Mouse (Mus musculus) hindlimb bud, embryonic 11.5 days (tissue): ENCODE measurements at regions not wholly inside any gene's neighbourhood (a gene's known extent, or its start where the extent isn't known, plus 50 kb on each side); places are given as distances from the start of the nearest gene placed in this dataset.
A peak's percentile ranks its signal among the peaks of the same experiment; 100 is the strongest.
"Not testable (repeated sequence)": the region's sequence is repeated elsewhere in the genome, so short reads cannot be mapped to it uniquely, and the experiment has no call there.

ENCODE experiments used
- DNase-seq: peaks from one replicate; pipeline ENCODE4 v3.0.0-alpha.2; 2012; ENCODE audit warnings: low read depth, low spot score; ENCODE audit errors: extremely low spot score

DNA sequence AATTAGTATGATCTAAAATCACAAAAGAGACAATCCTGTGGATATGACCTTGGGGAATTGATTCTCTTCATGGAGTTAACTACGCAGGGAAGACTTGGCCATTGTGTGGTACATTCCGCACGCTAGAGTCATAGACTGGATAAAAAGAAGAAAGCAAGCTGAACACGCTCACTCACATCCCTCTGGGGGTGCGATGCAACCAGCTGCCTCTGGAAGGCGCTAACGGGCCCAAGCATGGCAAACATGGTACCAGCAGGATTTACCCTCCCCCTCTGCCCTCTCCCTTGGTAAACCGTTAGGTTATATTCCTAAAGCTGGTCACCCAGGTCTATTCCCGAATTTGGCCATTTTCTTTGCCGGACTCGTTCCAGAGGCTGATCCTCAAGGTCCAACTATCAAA, 102.2 kb upstream of the Dazl start:
- no peak for DNase-seq

DNA sequence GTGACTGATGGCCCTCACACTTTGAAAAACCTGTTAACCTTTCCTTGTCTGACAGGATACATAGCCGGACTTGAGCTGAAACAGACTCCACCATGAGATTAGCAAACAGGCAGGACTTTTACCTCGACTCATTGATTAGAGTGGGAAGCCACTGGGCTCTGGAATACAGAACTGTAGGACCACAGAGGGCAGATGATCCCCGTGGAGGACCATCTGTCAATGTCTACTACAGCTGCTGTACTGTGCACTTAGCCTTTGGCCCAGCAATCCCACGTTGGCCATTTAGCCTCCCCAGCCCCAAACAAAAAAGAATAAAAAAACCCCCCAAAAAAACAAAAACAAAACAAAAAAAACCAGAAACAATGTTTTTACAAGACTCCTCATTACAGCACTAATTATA, 103.9 kb upstream of the Dazl start:
- no peak for DNase-seq

DNA sequence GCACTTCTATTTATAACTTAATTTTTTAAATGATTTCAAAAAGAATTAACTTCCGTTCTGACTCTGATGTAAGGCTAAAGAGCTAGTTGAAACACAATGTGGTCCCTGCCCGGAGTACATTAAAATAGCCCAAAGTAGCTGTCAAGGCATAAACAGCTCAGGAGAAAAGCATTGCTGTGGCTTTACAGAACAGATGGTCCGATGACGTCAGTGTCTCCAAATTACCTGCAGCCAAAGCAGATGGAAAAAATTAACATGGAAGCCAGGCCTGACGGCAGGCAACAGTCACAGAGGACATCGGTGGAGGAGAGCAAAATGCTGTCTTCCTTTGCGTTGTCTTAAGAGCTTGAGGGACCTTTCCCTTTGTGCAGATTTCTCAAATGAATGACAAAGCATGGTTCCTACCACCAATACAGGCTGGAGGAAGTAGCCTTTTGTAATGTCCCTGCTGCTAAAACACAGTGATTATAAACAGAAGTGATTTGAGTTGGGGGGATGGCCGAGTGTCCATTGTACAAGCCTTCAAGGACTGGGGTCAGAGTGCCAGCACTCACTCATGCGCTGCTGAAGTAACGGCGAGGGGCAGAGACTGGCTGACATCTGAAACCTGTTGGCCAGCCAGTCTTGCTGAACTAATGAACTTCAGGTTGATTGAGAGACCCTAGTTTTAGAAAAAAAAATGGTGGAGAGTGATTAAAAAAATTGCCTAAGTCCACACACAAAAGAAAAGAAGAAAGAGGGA, 101.8 kb upstream of the Plcl2 start:
- DNase-seq, result peak; percentile 91

DNA sequence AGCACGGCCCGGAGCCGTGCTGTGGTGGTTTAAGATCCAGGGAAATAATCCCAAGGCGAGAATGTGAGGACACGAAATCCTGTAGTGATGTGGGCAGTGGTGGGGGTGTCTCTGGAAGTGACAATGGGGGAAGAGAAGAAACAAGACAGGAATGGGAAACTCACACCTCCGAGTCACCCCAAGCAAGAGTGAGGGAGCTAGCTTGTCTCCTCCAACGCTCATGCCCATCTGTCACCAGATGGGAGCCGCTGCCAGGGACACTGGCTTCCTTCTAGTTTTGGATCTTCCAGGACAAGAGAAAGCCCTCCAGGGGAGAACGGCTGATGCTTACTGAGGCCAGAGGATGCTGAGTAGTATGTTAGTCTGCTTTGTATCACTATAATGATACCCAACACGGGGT, 100.6 kb upstream of the Plcl2 start:
- DNase-seq, result no peak

DNA sequence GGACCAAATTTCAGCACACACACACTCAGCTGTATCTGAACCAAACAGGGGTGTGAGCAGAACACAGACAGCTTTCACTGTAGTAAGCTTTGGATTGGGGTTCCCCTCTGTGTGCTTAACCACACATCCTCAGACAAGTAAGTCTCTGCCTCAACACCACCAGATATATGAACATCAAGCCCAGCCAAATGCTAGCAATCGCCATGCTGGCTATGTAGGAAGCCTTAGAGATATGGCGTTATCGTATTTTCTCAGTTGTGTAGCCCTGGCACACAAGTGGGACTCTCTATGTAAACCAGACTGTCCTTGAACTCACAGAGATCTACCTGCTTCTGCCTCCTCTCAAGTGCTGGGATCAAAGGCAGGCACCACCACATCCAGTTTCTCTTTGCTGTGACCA, 99.9 kb upstream of the Plcl2 start:
- DNase-seq, result no peak

DNA sequence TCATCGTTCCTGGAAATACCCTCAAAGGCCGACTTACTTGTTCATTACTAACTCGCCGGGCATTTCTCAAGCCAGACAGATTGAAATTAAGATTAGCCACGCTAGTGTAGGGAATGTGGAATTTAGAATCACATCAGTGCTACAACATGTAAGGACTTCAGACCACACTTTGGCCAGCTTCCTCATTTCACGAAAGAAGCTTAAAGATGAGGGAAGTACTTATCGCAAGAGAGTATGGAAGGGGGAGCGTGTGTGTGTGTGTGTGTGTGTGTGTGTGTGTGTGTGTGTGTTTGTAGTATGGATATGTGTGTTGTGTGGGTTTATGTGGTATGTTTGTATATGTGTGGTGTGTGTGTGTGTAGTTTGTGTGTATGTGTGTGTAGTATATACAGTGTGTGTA, 99.3 kb upstream of the Plcl2 start:
- DNase-seq, result no peak

DNA sequence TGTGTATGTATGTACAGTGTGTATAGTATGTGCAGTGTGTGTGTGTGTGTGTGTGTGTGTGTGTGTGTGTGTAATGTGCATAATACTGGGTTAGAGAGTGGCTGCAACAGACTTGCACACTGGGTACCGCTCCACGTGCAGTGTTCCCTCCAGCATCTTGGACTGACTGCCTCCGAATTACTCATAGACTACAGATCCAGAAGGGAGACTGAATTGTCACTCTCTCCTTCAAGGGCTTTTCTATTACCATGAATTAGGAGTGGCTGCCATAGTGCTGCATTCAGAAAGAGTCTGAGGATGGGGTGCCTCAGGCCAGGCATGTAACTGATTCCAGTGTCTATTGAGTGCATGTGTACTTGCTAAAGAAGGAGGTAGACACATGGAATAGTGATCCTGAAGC, 98.9 kb upstream of the Plcl2 start:
- DNase-seq, result no peak

DNA sequence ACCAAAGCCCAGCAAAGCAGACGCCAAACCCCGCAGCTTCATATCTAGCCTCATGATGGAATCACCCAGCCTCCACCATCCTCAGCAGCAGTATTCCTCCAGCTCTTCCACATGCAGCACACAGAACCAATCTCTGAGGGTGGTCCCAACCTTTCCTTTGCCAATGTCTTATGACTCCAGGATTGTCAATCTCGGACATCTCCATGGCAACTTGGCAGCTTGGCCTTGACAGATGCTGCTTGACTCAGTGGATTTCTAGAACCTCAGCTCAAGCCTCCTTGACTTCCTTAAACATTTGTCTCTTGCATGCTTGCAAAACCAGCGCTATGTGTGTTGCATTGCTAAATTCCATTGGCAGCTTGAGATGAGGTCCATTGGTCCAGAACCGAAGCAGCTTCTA, 96.8 kb upstream of the Plcl2 start:
- no peak for DNase-seq

DNA sequence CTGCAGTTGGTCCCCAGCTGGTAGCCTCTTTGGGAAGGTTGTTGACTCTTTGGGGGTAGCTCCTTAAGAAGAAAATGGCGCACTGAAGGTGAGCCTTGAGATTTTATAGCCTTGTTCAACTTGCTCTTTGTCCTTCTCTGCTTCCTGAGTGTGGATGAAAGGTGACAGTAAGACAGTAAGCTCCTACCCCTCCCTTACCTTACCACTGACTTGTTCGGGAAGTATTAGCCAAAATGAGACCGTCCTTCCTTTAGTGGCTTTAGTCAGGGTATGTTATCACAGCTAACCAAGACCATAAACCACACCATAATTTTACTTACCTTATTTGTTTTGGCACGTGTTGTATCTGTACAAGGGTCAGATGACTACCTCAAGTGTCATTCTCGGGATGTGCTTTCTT, 95.3 kb upstream of the Plcl2 start:
- no peak for DNase-seq

DNA sequence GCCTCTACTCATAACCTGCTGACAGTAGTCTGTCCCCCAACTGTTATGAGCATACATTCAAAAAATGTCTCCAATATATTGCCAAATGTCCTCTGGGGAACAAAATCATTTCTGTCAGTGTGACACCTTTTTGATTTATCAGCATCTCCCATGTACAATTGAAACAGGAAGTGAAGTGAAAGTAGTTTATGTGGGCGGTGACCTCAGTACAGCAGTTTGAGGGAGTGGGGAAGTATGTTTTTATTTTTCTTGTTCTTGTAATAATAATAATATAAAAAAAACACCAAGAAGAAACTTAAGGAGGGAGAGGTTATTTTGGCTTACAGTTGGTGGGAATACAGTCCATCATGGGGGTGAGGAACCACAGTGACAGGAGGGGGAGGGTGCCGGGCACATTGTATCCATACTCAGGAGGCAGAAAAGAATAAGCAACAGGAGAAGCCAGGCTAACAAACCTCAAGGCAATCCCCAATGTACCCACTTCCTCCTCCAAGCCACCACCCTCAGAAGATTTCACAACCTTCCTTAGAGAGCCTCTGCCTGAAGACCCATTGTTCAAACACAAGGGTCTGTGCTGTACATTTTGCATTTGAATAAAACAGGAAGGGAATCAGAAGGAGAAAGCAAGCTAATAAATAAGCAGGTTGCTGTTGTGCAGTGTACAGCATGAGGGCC, 93.7 kb upstream of the Plcl2 start:
- DNase-seq, result no peak

DNA sequence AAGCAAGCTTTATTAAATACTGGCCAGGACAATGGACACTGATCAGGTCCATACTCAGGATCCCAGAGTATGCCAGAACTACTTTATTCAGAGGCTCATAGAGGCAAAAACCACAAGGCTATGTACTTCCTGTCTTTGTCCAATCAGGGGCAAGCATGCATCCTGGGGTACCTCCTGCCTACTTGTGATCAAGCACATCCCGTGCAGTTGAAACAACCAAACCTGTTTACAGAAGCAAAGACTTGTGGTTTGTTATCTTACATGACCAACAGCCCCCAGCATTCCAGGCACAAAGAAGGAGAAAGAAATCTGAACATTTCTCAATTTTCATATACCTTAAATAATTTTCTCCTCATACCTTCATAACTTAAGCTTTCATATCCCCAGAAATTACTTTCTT, 93.1 kb upstream of the Plcl2 start:
- DNase-seq, result no peak

DNA sequence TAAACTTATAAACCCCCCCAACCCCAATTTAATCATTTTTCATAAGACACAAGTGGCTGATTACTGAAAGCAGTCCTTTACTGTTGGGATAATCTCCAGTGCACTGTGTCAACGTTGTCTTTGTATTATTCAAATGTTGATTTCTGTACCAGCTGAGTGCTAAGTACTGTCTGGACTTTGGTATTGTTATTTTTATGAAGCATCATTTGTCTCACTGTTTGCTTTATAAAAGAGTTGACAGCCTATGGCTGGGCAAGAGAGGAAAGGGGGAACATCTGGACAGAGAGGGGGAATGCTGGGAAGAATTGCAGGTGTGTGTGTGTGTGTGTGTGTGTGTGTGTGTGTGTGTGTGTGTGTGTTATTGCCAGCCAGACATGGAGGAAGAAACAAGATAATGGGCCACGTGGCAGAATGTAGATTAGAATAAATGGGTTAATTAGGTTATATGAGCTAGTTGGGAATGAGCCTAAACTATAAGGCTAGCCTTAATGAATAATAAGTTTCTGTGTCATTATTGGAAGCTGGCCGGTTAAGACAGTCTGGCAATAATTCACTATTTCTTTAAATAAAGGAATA, 92.6 kb upstream of the Plcl2 start:
- no peak for DNase-seq

DNA sequence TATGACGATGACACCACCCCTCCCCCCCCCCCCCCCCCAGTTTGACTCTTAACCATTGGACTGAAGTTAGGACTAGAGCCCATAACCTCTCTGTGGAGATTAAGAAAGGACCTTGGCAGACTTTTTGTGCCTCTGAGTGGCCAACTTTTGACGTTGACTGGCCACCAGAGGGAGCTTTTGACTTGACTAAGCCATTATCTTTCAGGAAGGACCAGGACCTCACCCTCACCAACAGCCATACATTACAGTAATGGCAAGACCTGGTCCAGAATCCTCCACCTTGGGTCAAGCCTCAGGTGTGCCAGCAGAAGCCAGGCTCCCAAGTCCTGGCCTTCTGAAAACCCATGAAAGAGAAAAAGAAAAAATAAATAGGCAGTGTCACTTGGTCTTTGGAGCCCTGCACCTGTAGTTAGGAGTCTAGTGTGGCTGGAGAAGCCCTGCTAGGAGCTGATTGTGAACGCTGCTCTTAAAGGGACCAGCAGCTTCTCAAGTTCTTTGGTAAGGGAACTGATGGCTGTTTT, 90.3 kb upstream of the Plcl2 start:
- no peak for DNase-seq

DNA sequence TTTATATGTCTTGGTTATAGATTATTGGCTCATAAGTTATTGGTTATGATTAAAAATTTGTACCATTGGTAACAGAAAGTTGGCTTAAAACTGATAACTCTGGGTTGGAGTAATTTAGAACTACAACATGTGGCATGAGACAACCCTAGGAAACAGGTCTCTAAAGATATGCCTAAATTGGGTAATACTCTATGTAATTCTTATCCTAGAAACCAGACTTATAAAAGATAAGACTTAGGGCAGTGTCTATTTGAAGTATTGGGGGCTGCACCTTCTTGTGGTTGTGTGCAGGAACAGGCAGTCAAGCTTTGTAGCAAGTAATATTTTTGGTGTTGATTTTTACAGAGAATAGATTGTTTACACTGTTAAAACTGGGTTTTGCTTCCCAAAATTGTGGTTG, 89.7 kb upstream of the Plcl2 start:
- not testable (repeated sequence) for DNase-seq

DNA sequence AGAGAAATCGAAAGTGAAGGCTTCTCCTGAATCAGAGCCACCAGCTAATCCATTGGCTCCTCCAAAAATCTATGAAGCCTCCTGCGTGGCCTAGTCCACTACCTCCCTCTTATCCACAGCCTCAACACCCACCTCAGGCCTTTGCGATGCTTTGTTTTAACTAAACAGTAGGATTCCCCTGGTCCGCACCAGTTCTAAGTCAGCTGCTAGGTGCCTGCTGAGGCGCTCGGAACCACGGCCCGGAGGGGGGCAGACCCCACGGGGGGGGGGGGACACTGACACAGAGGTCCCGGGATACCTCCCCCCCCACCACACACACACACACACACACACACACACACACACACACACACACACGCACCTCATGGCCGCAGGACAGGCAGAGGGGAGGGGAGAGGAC, 89.2 kb upstream of the Plcl2 start:
- no peak for DNase-seq

DNA sequence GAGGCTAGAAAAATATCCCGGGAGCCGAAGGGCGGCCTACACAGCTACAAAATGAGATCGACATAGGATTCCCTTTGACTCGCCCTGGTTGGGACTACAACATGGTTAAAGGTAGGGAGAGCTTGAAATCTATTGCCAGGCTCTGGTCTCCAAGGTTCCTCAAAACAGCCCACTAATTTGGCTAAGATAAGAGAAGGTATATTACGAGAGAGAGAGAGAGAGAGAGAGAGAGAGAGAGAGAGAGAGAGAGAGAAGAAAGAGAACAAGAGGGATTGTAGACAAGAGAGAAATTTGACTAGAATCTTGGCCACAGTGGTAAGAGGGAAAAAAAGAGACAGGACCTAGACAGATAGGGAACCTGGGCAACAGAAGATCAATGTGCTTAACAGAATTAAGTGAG, 88.5 kb upstream of the Plcl2 start:
- DNase-seq, result no peak

DNA sequence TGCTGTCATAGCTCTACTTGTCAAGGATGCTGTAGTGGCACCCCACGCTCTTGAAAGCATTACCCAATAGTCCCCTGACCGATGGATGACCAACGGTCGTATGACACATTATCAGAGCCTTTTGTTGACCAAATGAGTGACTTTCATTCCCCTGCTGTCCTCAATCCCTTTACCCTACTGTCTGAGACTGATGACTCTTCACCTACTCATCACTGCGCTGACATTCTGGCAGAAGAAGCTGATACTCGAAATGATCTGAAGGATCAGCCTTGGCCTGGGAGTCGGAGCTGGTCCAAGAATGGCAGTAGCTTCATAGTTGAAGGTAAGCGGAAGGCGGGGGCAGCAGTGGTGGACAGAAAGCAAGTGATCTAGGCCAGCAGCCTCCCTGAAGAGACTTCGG, 87.7 kb upstream of the Plcl2 start:
- no peak for DNase-seq

DNA sequence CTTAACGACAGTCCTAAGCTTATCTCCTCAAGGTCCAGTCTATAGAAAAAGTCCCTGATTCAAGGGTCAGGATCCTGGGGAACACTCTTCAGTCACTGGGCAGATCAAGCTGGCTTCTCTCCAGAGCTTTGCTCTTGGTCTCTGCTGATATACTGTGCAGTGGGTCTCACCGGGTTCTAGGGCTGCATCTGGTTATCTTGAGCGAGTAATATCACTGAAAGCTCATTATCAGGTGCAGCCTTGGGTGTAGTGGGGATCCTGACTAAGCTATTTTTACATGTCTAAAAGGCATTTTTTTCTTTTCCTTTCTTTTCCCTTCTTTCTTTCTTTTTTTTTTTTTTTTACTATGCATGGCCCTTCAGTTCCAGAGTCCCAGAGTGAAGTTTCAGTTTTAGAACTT, 84.1 kb upstream of the Plcl2 start:
- no peak for DNase-seq

DNA sequence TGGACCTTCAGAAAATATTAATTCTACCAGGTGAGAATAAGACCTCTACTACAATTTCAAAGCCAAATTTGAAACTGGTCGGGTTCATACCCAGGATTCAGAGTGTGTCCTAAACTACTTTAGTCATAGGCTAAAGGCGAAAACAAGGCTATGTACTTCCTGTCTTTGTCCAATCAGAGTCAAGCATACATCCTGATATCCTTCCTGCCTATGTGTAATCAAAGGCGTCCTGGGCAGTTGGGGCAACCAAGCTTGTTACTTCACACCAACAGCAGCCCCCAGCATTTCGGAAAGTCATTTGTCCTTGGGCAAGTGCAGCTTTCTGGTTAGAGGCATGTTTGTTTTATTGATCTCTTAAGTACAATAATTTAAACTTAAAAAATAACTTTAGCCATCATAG, 83.7 kb upstream of the Plcl2 start:
- DNase-seq, result no peak

DNA sequence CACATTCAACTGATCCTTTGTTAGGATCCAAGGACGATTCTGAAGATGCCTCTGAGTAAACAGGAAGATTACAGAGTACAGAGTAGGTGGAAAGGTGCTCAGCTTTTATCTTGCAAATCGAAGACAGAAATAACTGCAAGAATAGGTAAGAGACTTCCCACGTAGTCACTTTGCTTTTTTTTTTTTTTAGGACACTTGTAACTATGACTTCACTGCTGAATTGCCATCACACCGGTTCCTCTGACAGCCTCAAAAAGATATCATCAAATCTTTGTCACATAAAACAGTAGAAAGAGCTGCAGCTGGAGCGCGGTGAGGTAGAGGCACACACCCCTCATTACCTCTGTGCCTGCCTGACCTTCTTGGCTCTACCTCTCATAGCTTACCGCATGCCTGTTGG, 83.1 kb upstream of the Plcl2 start:
- DNase-seq, result no peak

DNA sequence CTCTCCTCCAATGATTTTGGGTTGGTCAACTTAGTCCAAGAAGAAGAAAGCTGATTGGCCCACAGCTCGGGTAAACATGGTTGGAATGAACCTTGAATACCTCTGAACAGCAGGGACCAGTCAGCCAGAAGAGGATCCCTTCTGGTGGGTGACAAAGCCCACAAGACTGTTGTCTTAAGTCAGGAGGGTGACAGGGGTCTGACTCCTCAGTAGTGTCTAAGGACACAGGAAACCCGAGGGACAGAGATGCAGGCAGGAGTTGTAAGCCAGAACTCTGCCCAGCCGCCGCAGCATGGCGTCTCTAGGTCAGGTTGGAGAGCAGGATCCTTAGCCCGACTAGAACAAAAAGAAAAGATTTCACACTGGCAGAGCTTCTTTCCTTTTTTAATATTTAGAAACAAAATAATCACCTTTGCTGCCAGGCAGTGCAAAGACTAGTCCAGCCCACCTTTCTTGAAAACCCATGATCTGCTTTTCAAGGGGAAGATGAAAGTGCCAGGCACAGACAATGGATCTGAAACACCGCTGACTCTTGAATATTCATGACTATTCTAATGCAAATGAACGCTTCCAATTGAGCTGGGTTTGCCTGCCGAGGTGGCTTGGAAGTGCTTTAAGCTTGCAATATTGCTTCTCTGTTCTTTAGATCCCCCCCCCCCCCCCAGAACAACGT, 81.7 kb upstream of the Plcl2 start:
- DNase-seq, result no peak

DNA sequence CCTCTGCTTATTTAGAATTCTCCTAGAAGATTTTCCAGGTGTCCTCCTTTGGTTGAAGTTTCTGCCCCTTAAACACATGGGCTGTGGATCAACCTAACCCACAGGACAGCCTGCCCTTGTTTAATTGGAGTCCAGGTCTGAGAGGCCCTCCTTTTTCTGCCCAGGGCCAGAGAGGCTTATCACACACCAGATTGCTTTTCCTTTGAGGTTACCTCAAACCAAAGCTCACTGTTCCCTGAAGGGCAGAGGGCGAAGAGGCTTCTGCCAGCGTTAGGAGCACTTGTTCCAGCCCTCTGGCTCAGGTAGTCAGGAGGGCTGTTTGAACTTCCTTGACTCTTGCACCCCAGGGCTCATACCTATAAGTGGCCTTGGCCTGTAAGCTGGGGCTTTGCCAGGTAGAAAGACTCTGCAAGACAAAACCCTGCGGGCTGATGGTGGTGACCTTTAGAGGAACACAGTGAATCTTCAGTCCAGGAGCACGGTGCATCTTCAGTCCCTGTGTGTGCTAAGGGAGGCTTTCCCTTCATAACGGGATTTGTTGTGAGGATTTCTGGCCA, 81.1 kb upstream of the Plcl2 start:
- no peak for DNase-seq
